Mouse (Mus musculus) G1E (cell line): Measurements from ENCODE around the gene Ldlr. TPM values are rescaled to one million over a fixed set of nuclear protein-coding genes. Genes with fewer than 3 reads are reported as not detected.

Source experiments
- ATAC-seq: 2 replicates; pipeline ENCODE4 v1.8.0; 2016; ENCODE audit warnings: mild to moderate bottlenecking; ENCODE audit not compliant: insufficient number of reproducible peaks, poor library complexity, low FRiP score, severe bottlenecking; ENCODE audit errors: extremely low read depth
- DNase-seq: peaks from one replicate; pipeline ENCODE4 v3.0.0; 2012; ENCODE audit warnings: low spot score
- H3K27me3 ChIP-seq: 2 replicates; pipeline ENCODE4 v1.6.1; 2012; ENCODE audit warnings: mild to moderate bottlenecking, low read length, inconsistent platforms; ENCODE audit not compliant: insufficient read depth
- H3K36me3 ChIP-seq: replicated peaks from 2 replicates; pipeline ENCODE3; 2012; ENCODE audit warnings: mild to moderate bottlenecking, inconsistent platforms
- H3K4me1 ChIP-seq: 2 replicates; pipeline ENCODE4 v1.6.1; 2012; ENCODE audit warnings: low read depth, low read length, inconsistent platforms, mixed read lengths; ENCODE audit not compliant: insufficient read depth
- H3K4me3 ChIP-seq: 2 replicates; pipeline ENCODE4 v1.5.1; 2012; ENCODE audit warnings: low read depth, mild to moderate bottlenecking, inconsistent platforms, low read length, moderate library complexity, mixed read lengths
- H3K9me3 ChIP-seq: replicated peaks from 2 replicates; pipeline ENCODE4 v1.6.1; 2012; ENCODE audit warnings: inconsistent platforms
- CTCF ChIP-seq: IDR thresholded peaks from 2 replicates; pipeline ENCODE4 v1.5.1; 2012; ENCODE audit warnings: low read depth, low read length, inconsistent platforms, mixed read lengths
- GATA1 ChIP-seq: IDR thresholded peaks from 2 replicates; pipeline ENCODE4 v1.6.1; 2012; ENCODE audit warnings: borderline replicate concordance, low read length, inconsistent platforms, mixed read lengths
- GATA2 ChIP-seq: IDR thresholded peaks from 2 replicates; pipeline ENCODE4 v1.6.1; 2012; ENCODE audit warnings: low read depth, low read length, inconsistent platforms, borderline replicate concordance
- POLR2AphosphoS5 ChIP-seq: IDR thresholded peaks from 2 replicates; pipeline ENCODE4 v1.6.1; 2012; ENCODE audit warnings: low read depth, low read length, inconsistent platforms; ENCODE audit not compliant: insufficient replicate concordance
- TAL1 ChIP-seq: conservative IDR thresholded peaks from 2 replicates; pipeline ENCODE4 v1.6.1; 2012; ENCODE audit warnings: low read depth, low read length, inconsistent platforms, mixed read lengths
- polyA plus RNA-seq: library from polyadenylated mRNA; stranded (reverse); fragments of >175 nt; gene quantifications from 2 replicates; pipeline ENCODE4 v1.2.3, GENCODE M21; 2012
- total RNA-seq, 2 experiments: library from RNA; stranded (forward) in 1 of 2; stranded (reverse) in 1 of 2; fragments of 200-1000 nt in 1 of 2; fragments of >200 nt in 1 of 2; fragmentation: Nextera tagmentation in 1 of 2; gene quantifications; 2 replicates each; pipeline ENCODE4 v1.2.3; 2014 to 2017

Gene Ldlr
- total and polyA plus RNA-seq, 3 experiments = 21.9 to 52.1 (median 37.5) TPM

DNA sequence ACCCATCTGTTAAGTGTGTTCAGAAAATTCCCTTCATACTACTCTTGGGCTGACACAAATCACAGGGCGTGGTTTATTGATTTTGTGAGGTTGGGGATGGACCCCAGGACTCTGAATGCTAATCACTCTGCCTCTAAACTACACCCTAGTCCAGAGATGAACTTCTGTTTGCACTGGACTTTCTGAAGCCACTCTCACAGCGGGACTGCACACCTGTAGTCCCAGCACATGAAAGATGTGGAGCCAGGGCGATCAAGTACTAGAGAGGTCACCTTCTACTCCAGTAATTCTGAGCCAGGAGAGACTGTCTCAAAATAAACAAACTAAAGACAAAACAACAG lies 75.7 kb downstream of the Ldlr start:
- H3K36me3 ChIP-seq = no peaks in the 10 kb centered on the region
- no peak for ATAC-seq
- peaks cover 11% of the 10 kb centered on the region for H3K4me1 ChIP-seq
- H3K9me3 ChIP-seq = no peaks in the 10 kb centered on the region
- TF ChIP-seq GATA1 = no peak
- TF ChIP-seq CTCF = no peak
- TF ChIP-seq TAL1 = no peak
- TF ChIP-seq POLR2AphosphoS5 = no peak
- TF ChIP-seq GATA2 = no peak
- DNase-seq = no peak
- peaks cover 58% of the 10 kb centered on the region for H3K27me3 ChIP-seq
- H3K4me3 ChIP-seq = no peak overlapping the region

Other genes with a start within 250 kb of the Ldlr start
- gene Tmed1, start 213.2 kb upstream of the Ldlr start, total RNA-seq (2014; fragmentation: Nextera tagmentation) = 2.4 TPM in 1 of 2 replicates, not detected in the other
- gene Tmed1, start 213.2 kb upstream of the Ldlr start, total RNA-seq (2017) = 8.0 and 10.5 TPM in 2 replicates
- 6.2 and 6.3 TPM in 2 replicates for gene Tmed1, start 213.2 kb upstream of the Ldlr start, polyA plus RNA-seq
- gene AB124611, start 197.3 kb upstream of the Ldlr start, total RNA-seq (2014; fragmentation: Nextera tagmentation) = 1.1 and 2.9 TPM in 2 replicates
- gene AB124611, start 197.3 kb upstream of the Ldlr start, total RNA-seq (2017) = 4.9 and 5.5 TPM in 2 replicates
- gene AB124611, start 197.3 kb upstream of the Ldlr start, polyA plus RNA-seq = 2.4 and 2.6 TPM in 2 replicates
- gene Carm1, start 176.6 kb upstream of the Ldlr start, total RNA-seq (2014; fragmentation: Nextera tagmentation) = 71.9 and 79.5 TPM in 2 replicates
- 10.0 and 12.5 TPM in 2 replicates for gene Carm1, start 176.6 kb upstream of the Ldlr start, total RNA-seq (2017)
- gene Carm1, start 176.6 kb upstream of the Ldlr start, polyA plus RNA-seq = 143 and 160 TPM in 2 replicates
- 25.1 and 25.5 TPM in 2 replicates for gene Timm29, start 130.8 kb upstream of the Ldlr start, total RNA-seq (2014; fragmentation: Nextera tagmentation)
- 30.7 and 35.9 TPM in 2 replicates for gene Timm29, start 130.8 kb upstream of the Ldlr start, total RNA-seq (2017)
- 18.3 and 20.0 TPM in 2 replicates for gene Timm29, start 130.8 kb upstream of the Ldlr start, polyA plus RNA-seq
- gene Yipf2, start 130.7 kb upstream of the Ldlr start, total RNA-seq (2014; fragmentation: Nextera tagmentation) = 6.8 and 8.5 TPM in 2 replicates
- 13.2 and 19.0 TPM in 2 replicates for gene Yipf2, start 130.7 kb upstream of the Ldlr start, total RNA-seq (2017)
- 4.7 and 5.1 TPM in 2 replicates for gene Yipf2, start 130.7 kb upstream of the Ldlr start, polyA plus RNA-seq
- 85.6 and 96.4 TPM in 2 replicates for gene Smarca4, start 107.3 kb upstream of the Ldlr start, total RNA-seq (2014; fragmentation: Nextera tagmentation)
- gene Smarca4, start 107.3 kb upstream of the Ldlr start, total RNA-seq (2017) = 42.2 and 46.1 TPM in 2 replicates
- gene Smarca4, start 107.3 kb upstream of the Ldlr start, polyA plus RNA-seq = 220 and 247 TPM in 2 replicates
- 49.8 and 61.5 TPM in 2 replicates for gene Spc24, start 36.8 kb downstream of the Ldlr start, total RNA-seq (2014; fragmentation: Nextera tagmentation)
- gene Spc24, start 36.8 kb downstream of the Ldlr start, total RNA-seq (2017) = 91.2 and 126 TPM in 2 replicates
- 116 and 128 TPM in 2 replicates for gene Spc24, start 36.8 kb downstream of the Ldlr start, polyA plus RNA-seq
- not detected in 2 replicates for gene Kank2, start 75.3 kb downstream of the Ldlr start, total RNA-seq (2014; fragmentation: Nextera tagmentation)
- under 0.01 TPM in 2 replicates for gene Kank2, start 75.3 kb downstream of the Ldlr start, total RNA-seq (2017)
- gene Kank2, start 75.3 kb downstream of the Ldlr start, polyA plus RNA-seq = not detected in 2 replicates
- gene Angptl8, start 112.0 kb downstream of the Ldlr start, total RNA-seq (2014; fragmentation: Nextera tagmentation) = not detected in 2 replicates
- not detected in 2 replicates for gene Angptl8, start 112.0 kb downstream of the Ldlr start, total RNA-seq (2017)
- not detected in 2 replicates for gene Angptl8, start 112.0 kb downstream of the Ldlr start, polyA plus RNA-seq
- 12.7 and 16.8 TPM in 2 replicates for gene Dock6, start 129.2 kb downstream of the Ldlr start, total RNA-seq (2014; fragmentation: Nextera tagmentation)
- 3.7 and 3.9 TPM in 2 replicates for gene Dock6, start 129.2 kb downstream of the Ldlr start, total RNA-seq (2017)
- 11.3 and 11.6 TPM in 2 replicates for gene Dock6, start 129.2 kb downstream of the Ldlr start, polyA plus RNA-seq
- gene Rab3d, start 194.7 kb downstream of the Ldlr start, total RNA-seq (2014; fragmentation: Nextera tagmentation) = 3.7 and 6.8 TPM in 2 replicates
- 7.0 TPM in 2 replicates for gene Rab3d, start 194.7 kb downstream of the Ldlr start, total RNA-seq (2017)
- 4.9 and 8.5 TPM in 2 replicates for gene Rab3d, start 194.7 kb downstream of the Ldlr start, polyA plus RNA-seq
- 1.8 and 3.8 TPM in 2 replicates for gene Ccdc159, start 204.0 kb downstream of the Ldlr start, total RNA-seq (2014; fragmentation: Nextera tagmentation)
- 0.64 and 0.98 TPM in 2 replicates for gene Ccdc159, start 204.0 kb downstream of the Ldlr start, total RNA-seq (2017)
- 0.21 and 0.31 TPM in 2 replicates for gene Ccdc159, start 204.0 kb downstream of the Ldlr start, polyA plus RNA-seq
- 12.8 and 17.6 TPM in 2 replicates for gene Tmem205, start 204.1 kb downstream of the Ldlr start, total RNA-seq (2014; fragmentation: Nextera tagmentation)
- gene Tmem205, start 204.1 kb downstream of the Ldlr start, total RNA-seq (2017) = 9.0 and 17.1 TPM in 2 replicates
- gene Tmem205, start 204.1 kb downstream of the Ldlr start, polyA plus RNA-seq = 11.3 and 15.9 TPM in 2 replicates
- gene Plppr2, start 213.6 kb downstream of the Ldlr start, total RNA-seq (2014; fragmentation: Nextera tagmentation) = 1.6 and 5.3 TPM in 2 replicates
- gene Plppr2, start 213.6 kb downstream of the Ldlr start, total RNA-seq (2017) = 0.41 and 0.44 TPM in 2 replicates
- gene Plppr2, start 213.6 kb downstream of the Ldlr start, polyA plus RNA-seq = 5.8 and 7.6 TPM in 2 replicates
- 11.8 and 12.4 TPM in 2 replicates for gene Swsap1, start 232.3 kb downstream of the Ldlr start, total RNA-seq (2014; fragmentation: Nextera tagmentation)
- gene Swsap1, start 232.3 kb downstream of the Ldlr start, total RNA-seq (2017) = 10.9 and 12.8 TPM in 2 replicates
- gene Swsap1, start 232.3 kb downstream of the Ldlr start, polyA plus RNA-seq = 12.6 and 14.5 TPM in 2 replicates
- 35.5 and 49.7 TPM in 2 replicates for gene Epor, start 240.0 kb downstream of the Ldlr start, total RNA-seq (2014; fragmentation: Nextera tagmentation)
- 14.4 and 21.9 TPM in 2 replicates for gene Epor, start 240.0 kb downstream of the Ldlr start, total RNA-seq (2017)
- 125 and 135 TPM in 2 replicates for gene Epor, start 240.0 kb downstream of the Ldlr start, polyA plus RNA-seq